Mouse (Mus musculus) spleen, adult 2 months (tissue): Measurements from ENCODE around the gene Plpp3. TPM values are rescaled to one million over a fixed set of nuclear protein-coding genes. Genes with fewer than 3 reads are reported as not detected.

Experiments
- DNase-seq, 2 experiments: peaks; one replicate each; pipeline versions ENCODE4 v3.0.0 to v3.0.0-alpha.2; 2012 to 2021; ENCODE audit warnings: low spot score in 2 of 2, low read depth in 1 of 2
- H3K27ac ChIP-seq: fragments of 200-500 bp; 2 replicates; pipeline ENCODE4 v1.5.1; 2012; ENCODE audit warnings: low read length, inconsistent platforms; ENCODE audit not compliant: insufficient read depth
- H3K27me3 ChIP-seq: fragments of 200-500 bp; 2 replicates; pipeline ENCODE4 v1.6.1; 2012; ENCODE audit warnings: mild to moderate bottlenecking, moderate library complexity, low read length, inconsistent platforms; ENCODE audit not compliant: control insufficient read depth, insufficient read depth
- H3K36me3 ChIP-seq: fragments of 200-500 bp; 2 replicates; pipeline ENCODE4 v1.6.1; 2012; ENCODE audit warnings: mild to moderate bottlenecking, low read length, inconsistent platforms; ENCODE audit not compliant: control insufficient read depth, insufficient read depth
- H3K4me1 ChIP-seq: fragments of 200-500 bp; 2 replicates; pipeline ENCODE4 v1.6.1; 2011; ENCODE audit warnings: inconsistent platforms; ENCODE audit not compliant: control insufficient read depth, insufficient read depth, insufficient read length
- H3K4me3 ChIP-seq: fragments of 200-500 bp; 2 replicates; pipeline ENCODE4 v1.5.1; 2011; ENCODE audit warnings: mild to moderate bottlenecking, inconsistent platforms; ENCODE audit not compliant: insufficient read depth, insufficient read length; ENCODE audit errors: extremely low read depth
- CTCF ChIP-seq: fragments of 200-500 bp; IDR thresholded peaks from 2 replicates; pipeline ENCODE4 v1.5.1; 2011; ENCODE audit warnings: mild to moderate bottlenecking, inconsistent platforms; ENCODE audit not compliant: insufficient read depth, insufficient read length, insufficient replicate concordance; ENCODE audit errors: extremely low read depth
- POLR2A ChIP-seq: fragments of 200-500 bp; IDR thresholded peaks from 2 replicates; pipeline ENCODE4 v1.6.1; 2011; ENCODE audit warnings: low read depth, low read length, inconsistent platforms
- WGBS: fragments of 180-500 bp; shearing (Covaris S2); methylation state at CpG from one replicate; pipeline ENCODE4 v1.1.7; 2018; 5-methylcytosine and 5-hydroxymethylcytosine counted together
- polyA plus RNA-seq: library from polyadenylated mRNA; depleted of rRNA; stranded (reverse); fragments of >200 nt; gene quantifications from 2 replicates; pipeline ENCODE4 v1.2.3, GENCODE M21; 2012

Gene Plpp3
- polyA plus RNA-seq, 1 experiment = 24.8 TPM

DNA sequence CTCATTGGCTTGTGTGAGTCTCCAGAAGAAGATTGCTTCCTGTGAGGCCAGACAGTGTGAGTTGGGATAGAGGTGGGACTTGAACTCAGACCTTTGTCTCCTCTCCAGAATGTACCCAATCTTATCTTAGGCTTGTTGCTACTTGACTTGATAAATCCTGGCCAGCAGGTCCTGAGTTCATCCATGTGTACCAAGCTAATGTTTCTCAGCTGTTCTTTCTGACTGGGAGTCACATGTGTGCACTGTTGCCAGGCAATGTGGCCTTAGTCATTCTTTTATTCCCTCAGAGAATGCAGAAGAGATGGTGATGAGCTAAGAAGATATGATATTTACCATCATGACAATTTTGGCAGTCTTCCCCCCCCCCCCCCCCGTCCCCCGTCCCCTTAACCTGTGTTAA, 115.9 kb downstream of the Plpp3 start:
- TF ChIP-seq POLR2A = no peak
- no peak for TF ChIP-seq CTCF
- H3K27me3 ChIP-seq = no peaks in the 10 kb centered on the region
- DNase-seq = no peak
- 80% methylated on average over 2 of the region's 2 CpGs for WGBS
- no peak overlapping the region for H3K27ac ChIP-seq
- no peak overlapping the region for H3K4me3 ChIP-seq
- peaks cover 9% of the 10 kb centered on the region for H3K4me1 ChIP-seq
- no peaks in the 10 kb centered on the region for H3K36me3 ChIP-seq

DNA sequence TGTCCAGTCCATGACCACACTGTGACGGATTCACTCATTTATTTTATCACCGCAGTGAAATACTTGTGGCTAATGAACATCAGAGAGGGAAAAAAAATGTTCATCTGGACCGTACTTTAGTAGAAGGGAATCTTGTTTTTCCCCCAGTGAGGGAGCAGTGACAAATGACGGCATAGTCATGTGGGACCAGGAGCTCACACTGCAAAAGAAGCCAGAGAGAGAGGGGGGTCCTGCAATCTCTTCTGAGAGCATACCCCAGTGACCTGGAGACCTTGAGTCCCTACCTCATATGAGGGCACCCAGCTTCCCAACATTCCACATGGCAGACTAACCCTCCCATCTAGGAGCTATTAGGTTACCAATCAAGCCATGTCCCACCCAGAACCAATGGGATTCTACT, 116.3 kb downstream of the Plpp3 start:
- no peak for TF ChIP-seq CTCF
- no peak for TF ChIP-seq POLR2A
- peaks cover 4% of the 10 kb centered on the region; the same call in 1 of the 2 replicates for H3K4me1 ChIP-seq

DNA sequence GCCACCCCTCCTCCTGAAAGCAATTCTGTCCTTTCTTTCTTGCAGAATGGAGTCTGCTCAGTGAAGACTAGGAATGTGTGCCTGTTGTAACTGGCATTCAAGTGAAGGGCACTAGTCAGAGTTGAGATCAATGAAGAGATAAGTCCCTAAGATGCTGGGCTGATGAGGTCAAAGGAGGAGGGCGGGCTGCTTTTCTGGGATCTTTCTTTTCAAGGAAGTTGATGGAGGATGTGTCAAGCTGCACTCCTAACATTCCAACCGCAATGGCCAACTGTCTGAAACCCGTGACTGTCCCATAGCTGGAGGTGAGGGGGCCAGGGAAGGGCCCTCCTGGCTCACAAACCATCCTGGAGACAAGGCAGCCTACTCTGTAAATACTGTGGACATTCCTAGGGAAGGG, 118.5 kb downstream of the Plpp3 start:
- Histone ChIP-seq H3K27ac (no peak overlapping the region), H3K4me3 (no peak overlapping the region), H3K36me3 (no peaks in the 10 kb centered on the region), H3K4me1 (no peaks in the 10 kb centered on the region), H3K27me3 (no peaks in the 10 kb centered on the region)
- 87% methylated on average over 3 of the region's 3 CpGs for WGBS
- TF ChIP-seq CTCF (no peak), POLR2A (no peak)
- DNase-seq = no peak

More for the DNA sequence above, 116.3 kb downstream of the Plpp3 start:
- Histone ChIP-seq H3K27ac (no peak overlapping the region), H3K4me3 (no peak overlapping the region), H3K36me3 (no peaks in the 10 kb centered on the region), H3K27me3 (no peaks in the 10 kb centered on the region)
- no peak for DNase-seq
- 93% methylated on average over 4 of the region's 4 CpGs for WGBS

DNA sequence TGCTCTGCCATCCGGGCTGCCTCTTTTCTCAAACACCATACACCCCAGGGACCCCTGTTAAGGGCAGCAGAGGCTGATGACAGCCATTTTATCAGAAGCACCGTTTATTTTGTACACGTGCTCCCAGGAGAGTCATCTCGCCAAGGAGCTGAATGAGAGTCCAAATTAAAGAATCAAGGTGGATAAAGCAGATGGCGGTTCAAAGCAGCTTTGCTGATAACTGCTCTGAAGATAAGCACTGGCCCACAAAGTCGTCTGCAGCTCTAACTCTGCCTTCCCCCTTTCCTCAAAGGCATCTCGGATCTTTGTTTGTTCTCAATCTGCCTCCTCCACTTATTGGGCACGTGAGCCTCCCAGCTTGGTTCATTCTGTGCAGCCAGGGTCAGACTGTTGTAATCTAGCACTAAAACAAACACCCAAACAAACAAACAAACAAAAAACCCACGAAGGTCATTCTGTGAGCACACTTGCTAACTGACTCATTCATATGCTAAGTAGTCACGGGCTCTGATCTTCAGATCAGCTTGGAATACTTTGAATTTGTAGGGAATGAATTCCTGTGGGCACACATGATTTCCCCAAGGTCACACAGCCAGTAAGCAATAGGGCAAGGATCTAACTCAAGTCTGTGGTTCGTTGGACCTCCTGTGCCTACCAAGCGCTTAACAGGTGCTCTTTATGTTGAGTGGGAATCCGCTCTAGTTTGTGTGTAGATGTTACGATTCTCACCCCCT, 119.1 kb downstream of the Plpp3 start:
- Histone ChIP-seq H3K4me3 (no peak overlapping the region), H3K27me3 (no peaks in the 10 kb centered on the region), H3K4me1 (peaks cover 3% of the 10 kb centered on the region; the same call in 1 of the 2 replicates), H3K36me3 (no peaks in the 10 kb centered on the region), H3K27ac (no peak overlapping the region)
- no peak for DNase-seq
- 86% methylated on average over 14 of the region's 14 CpGs for WGBS
- TF ChIP-seq POLR2A (no peak), CTCF (no peak)

DNA sequence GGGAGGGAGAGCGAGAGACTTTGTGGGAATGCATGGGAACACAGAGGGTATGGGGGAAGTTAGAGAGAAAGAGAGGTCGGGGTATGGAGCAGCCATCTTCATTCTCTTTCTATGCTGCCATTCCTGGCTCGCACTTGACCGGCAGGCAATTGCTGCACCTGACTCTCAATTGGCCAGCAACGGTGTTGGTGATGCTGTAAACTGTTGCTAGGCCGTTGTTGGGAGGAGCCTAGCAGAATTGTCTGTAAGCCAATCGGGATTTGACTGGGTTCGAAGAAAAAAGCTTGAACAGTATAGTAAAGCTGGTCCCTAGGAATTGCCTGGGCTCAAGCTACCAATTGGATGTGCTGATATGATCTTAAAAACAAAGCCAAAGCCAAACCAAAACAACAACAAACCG, 121.0 kb downstream of the Plpp3 start:
- H3K27me3 ChIP-seq = no peaks in the 10 kb centered on the region
- DNase-seq = no peak
- H3K36me3 ChIP-seq = no peaks in the 10 kb centered on the region
- no peak for TF ChIP-seq CTCF
- no peak for TF ChIP-seq POLR2A
- H3K4me3 ChIP-seq = no peak overlapping the region
- 86% methylated on average over 9 of the region's 9 CpGs for whole genome bisulfite sequencing
- H3K27ac ChIP-seq = no peak overlapping the region
- H3K4me1 ChIP-seq = peaks cover 5% of the 10 kb centered on the region; the same call in 1 of the 2 replicates

DNA sequence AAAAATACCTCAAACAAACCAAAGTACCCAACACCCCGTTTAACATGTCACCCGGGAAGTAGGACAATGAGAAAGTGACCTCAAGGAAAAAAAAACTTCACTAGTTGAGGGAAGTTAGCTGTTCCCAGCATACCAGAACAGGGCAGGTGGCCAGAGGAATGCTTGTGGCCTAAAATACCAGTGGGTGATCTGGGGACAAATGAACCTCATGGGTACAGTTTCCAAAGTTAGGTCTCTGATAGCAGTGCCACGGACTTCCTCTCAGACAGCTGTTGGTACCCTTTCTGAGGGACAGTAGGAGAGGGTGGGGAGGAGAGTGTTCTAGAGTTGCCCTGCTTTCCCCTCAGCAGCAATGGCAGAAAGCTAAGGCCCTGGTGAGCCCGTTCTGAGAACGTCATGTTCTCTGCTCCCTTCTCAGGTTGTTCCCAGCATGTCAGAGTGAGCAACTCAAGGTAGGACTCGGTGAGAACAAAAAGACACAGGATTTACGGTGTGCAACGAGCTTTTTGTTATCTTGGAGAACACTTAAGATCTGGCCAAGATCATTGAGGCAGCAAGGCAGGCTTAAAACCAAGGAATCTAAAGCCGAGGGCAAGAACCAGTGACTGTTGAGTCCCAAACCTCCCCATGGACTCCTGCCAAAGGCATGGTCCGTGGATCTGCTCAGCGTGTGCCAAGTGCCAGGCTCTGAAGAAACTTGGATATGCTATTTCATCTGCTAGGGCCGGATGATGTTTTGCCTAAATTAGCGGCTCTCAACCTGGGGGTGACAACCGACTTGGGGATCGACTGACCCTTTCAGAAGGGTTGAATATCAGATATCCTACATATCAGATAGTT, 121.6 kb downstream of the Plpp3 start:
- no peak overlapping the region for H3K27ac ChIP-seq
- WGBS = 84% methylated on average over 15 of the region's 15 CpGs
- H3K4me1 ChIP-seq = peaks cover 5% of the 10 kb centered on the region; the same call in 1 of the 2 replicates
- no peak for DNase-seq
- H3K36me3 ChIP-seq = no peaks in the 10 kb centered on the region
- H3K4me3 ChIP-seq = no peak overlapping the region
- TF ChIP-seq POLR2A (no peak), CTCF (no peak)
- H3K27me3 ChIP-seq = no peaks in the 10 kb centered on the region
